Mouse (Mus musculus) heart, embryonic 10.5 days (tissue): ENCODE measurements at regions not wholly inside any gene's neighbourhood (a gene's known extent, or its start where the extent isn't known, plus 50 kb on each side); places are given as distances from the start of the nearest gene placed in this dataset.
"Not testable (repeated sequence)": the region's sequence is repeated elsewhere in the genome, so short reads cannot be mapped to it uniquely, and the experiment has no call there.

Experiments
- DNase-seq: peaks from one replicate; pipeline ENCODE4 v3.0.0-alpha.2; 2017; ENCODE audit warnings: low spot score
- H3K27ac ChIP-seq: fragments of 300-500 bp; sonication (generic); 2 replicates; pipeline ENCODE4 v1.5.1; 2016; ENCODE audit warnings: mild to moderate bottlenecking
- H3K27me3 ChIP-seq: fragments of 300-500 bp; sonication (generic); 2 replicates; pipeline ENCODE4 v1.6.1; 2016; ENCODE audit warnings: mild to moderate bottlenecking; ENCODE audit not compliant: poor library complexity, insufficient read depth, severe bottlenecking
- H3K36me3 ChIP-seq: fragments of 300-500 bp; sonication (generic); 2 replicates; pipeline ENCODE4 v1.6.1; 2016; ENCODE audit warnings: mild to moderate bottlenecking, moderate library complexity
- H3K4me1 ChIP-seq: fragments of 300-500 bp; sonication (generic); 2 replicates; pipeline ENCODE4 v1.6.1; 2016; ENCODE audit warnings: mild to moderate bottlenecking
- H3K4me3 ChIP-seq: fragments of 300-500 bp; sonication (generic); 2 replicates; pipeline ENCODE4 v1.5.1; 2016; ENCODE audit warnings: mild to moderate bottlenecking, moderate library complexity
- H3K9me3 ChIP-seq: fragments of 300-500 bp; sonication (generic); 2 replicates; pipeline ENCODE4 v1.6.1; 2016; ENCODE audit warnings: mild to moderate bottlenecking, moderate library complexity
- WGBS: fragments of 180-500 bp; shearing (Covaris S2); methylation state at CpG from one replicate; pipeline ENCODE4 v1.1.7; 2016; 5-methylcytosine and 5-hydroxymethylcytosine counted together

DNA sequence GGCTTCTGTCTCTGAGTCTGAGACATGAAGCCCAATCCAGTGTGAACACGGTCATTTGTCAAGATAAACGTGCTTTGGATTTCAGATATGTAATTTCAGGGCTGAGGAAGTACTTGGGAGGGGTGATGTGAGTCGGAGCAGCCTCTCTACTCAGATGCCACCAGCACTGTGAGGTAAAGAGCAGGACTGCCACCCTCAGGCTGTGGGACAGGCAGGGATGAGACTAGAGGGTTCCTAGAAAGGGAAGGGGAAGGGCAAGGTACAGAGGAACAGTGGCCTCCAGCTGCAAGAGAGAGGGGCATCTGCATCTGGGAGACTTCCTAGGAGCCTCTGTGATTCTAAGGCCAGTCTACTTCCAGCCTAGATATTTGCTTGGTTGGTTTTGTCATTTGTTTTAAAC lies 78.7 kb upstream of the Csrp2 start:
- Histone ChIP-seq H3K4me3 (no peak overlapping the region), H3K27ac (peak overlapping the region; percentile 17; the same call in 1 of the 2 replicates), H3K9me3 (no peaks in the 10 kb centered on the region), H3K27me3 (no peaks in the 10 kb centered on the region), H3K4me1 (0 out of 2 replicates have a peak, but pooled peaks cover 6% of the 10 kb centered on the region), H3K36me3 (no peaks in the 10 kb centered on the region)
- 17% methylated on average over 3 of the region's 3 CpGs for WGBS
- no peak for DNase-seq

DNA sequence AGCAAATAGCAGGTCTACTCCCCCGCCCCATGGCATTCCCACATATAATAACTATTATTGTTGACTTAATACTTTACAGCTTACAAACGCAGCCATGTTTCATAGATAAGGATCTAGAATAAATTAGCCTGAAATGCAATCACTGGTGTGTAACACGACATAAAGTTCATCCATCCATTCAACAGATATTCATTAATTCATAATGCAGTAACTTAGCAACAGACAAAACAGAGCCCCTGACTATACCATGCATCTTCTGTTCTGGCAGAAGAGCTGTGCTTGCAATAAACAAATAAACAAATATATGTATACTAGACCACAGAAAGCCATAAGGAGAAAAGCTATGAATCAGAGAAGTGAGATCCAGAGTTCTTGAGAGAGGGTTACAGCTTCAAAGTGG lies 77.9 kb upstream of the Csrp2 start:
- DNase-seq = no peak
- Histone ChIP-seq H3K4me1 (0 out of 2 replicates have a peak, but pooled peaks cover 6% of the 10 kb centered on the region), H3K4me3 (no peak overlapping the region), H3K36me3 (no peaks in the 10 kb centered on the region), H3K27me3 (no peaks in the 10 kb centered on the region), H3K27ac (no peak overlapping the region), H3K9me3 (no peaks in the 10 kb centered on the region)
- WGBS = 69% methylated on average over 3 of the region's 3 CpGs

DNA sequence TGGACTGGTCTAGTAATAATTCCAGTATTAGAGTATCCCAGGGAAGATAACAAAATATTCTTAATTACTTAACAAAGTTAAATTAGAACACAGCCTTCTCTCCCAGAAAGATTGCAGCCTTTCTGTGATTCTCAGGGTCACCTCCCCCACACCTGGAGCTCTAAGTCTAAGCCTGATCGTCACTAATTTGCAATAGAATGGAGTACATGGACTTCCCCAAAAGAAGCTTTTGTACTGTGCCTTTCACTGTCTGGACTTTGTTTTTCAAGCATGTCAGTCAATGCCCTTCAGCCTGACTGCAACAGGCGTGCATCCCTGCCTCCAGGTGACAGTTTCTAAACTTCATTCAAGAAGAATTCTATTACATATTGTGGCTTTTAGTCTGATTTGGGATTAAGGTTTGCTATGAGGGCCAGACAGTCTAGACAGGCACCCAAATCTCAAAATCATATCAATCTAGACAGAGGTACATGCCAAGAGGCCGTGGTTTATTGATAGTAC lies 64.9 kb upstream of the Csrp2 start:
- not testable (repeated sequence) for H3K36me3 ChIP-seq, H3K27me3 ChIP-seq, H3K9me3 ChIP-seq, H3K27ac ChIP-seq, H3K4me1 ChIP-seq, DNase-seq, H3K4me3 ChIP-seq
- 67% methylated on average over 3 of the region's 3 CpGs for WGBS

DNA sequence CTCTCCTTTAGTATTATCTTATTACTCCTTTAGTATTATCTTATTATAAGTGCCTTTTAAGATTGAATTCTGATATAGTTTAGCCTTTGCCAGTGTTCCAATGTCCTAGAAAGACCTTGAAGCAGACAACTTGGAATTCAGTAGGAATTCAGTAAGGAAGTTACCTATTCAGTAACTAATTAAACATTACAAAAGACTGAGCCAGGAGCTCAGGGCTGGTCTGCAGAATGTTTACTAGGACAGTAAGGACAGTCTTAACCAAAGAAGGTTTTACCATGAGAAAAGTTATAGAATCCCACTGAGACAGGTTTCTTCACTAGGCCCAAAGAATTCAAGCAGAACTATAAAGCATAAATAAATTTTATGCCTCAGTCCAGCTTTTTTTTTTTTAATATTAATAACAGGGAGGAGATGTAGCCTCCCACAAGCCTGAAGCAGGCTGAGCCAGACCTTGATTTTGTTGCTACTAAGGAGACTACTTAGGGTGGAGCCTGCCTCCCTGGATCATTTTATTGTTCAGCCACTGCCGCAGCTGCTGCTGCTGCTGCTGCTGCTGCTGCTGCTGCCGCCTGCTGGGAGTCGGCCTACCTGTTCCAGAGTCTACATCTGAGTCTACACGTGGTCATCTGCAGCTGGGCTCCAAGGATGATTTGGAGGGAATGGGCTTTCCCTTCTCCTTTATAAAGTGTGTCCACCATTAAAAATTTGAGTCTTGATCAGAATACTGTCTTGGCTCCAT lies 63.8 kb upstream of the Csrp2 start:
- WGBS = 49% methylated on average over 4 of the region's 4 CpGs
- H3K4me3 ChIP-seq, H3K27ac ChIP-seq, H3K36me3 ChIP-seq, DNase-seq, H3K27me3 ChIP-seq, H3K4me1 ChIP-seq, H3K9me3 ChIP-seq: not testable (repeated sequence)

DNA sequence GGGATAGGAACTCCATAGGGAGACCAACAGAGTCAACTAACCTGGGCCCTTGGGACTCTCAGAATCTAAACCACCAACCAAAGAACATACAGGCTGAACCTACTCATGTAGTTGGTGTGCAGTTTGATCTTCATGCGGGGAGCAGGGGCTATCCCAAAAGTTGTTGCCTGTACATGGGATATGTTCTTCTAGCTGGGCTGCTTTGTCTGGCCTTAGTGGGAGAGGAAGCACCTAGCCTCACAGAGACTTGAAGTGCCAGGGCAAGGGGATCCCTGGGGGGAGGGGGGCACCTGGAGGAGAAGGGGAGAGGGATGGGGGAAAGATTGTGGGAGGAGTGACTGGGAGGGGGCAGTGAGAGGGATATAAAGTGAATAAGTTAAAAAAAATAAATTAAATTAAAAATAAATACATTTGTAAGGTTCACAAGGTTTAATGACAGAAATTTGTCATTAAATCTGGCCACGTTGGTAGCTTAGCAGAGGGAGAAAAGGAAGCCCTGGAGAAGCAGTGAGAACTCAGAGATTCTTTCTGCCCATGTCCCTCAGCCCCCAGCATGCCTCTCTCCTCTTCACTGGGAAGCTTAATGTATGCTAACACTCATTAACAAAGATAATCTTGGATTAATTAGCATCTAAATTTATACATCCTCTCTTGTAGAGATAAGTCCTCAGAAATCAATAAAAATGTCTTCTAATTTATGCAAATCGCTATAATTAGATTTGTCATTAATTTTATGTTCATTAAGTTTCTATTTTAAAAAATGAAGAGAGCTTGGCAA lies 62.1 kb upstream of the Csrp2 start:
- H3K4me1 ChIP-seq = no peaks in the 10 kb centered on the region
- H3K4me3 ChIP-seq = no peak overlapping the region
- no peaks in the 10 kb centered on the region for H3K27me3 ChIP-seq
- no peaks in the 10 kb centered on the region for H3K36me3 ChIP-seq
- H3K9me3 ChIP-seq = no peaks in the 10 kb centered on the region
- no peak overlapping the region for H3K27ac ChIP-seq
- no peak for DNase-seq
- 77% methylated on average over 3 of the region's 3 CpGs for WGBS

DNA sequence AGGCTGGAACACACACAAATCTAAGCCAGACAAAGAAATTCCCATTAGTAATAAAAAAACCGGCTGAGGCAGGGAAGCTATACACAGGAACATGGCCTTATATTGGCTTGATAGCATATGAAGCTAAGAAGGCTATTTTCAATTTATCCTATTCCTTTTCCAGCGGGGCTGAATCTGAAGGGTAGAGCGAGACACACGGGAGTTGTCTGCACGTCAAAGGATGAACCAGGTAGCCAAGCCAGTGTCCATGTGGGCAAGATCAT lies 61.6 kb upstream of the Csrp2 start:
- DNase-seq = no peak
- H3K27ac ChIP-seq = no peak overlapping the region
- no peaks in the 10 kb centered on the region for H3K4me1 ChIP-seq
- 83% methylated on average over 5 of the region's 5 CpGs for WGBS
- H3K36me3 ChIP-seq = no peaks in the 10 kb centered on the region
- H3K9me3 ChIP-seq = no peaks in the 10 kb centered on the region
- no peaks in the 10 kb centered on the region for H3K27me3 ChIP-seq
- no peak overlapping the region for H3K4me3 ChIP-seq

DNA sequence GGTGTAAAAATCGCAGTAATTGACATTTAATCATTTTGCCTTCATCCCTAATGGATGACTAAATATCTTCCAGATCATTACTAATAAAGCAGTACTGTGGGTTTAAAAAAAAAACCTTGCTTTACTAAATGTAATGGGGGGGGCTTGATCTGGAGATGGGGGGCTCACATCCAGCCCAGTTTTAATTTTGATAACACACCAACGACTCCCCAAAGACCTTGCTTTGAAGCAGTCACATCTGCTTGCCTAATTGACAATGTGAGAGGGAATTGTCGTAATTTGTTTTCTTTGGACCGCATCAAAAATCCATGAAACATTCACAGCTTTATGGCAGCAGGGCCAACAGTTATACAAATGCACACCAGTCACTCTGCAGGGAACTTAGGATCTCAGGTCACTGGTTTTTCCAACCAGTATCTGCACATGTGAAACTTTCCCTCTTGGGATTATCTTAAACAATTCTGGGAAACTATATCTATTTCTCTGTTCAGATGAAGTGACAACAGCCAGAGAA lies 61.1 kb upstream of the Csrp2 start:
- Histone ChIP-seq H3K36me3 (no peaks in the 10 kb centered on the region), H3K27ac (no peak overlapping the region), H3K9me3 (no peaks in the 10 kb centered on the region), H3K4me3 (no peak overlapping the region), H3K27me3 (no peaks in the 10 kb centered on the region), H3K4me1 (no peaks in the 10 kb centered on the region)
- WGBS = 72% methylated on average over 4 of the region's 4 CpGs
- no peak for DNase-seq

DNA sequence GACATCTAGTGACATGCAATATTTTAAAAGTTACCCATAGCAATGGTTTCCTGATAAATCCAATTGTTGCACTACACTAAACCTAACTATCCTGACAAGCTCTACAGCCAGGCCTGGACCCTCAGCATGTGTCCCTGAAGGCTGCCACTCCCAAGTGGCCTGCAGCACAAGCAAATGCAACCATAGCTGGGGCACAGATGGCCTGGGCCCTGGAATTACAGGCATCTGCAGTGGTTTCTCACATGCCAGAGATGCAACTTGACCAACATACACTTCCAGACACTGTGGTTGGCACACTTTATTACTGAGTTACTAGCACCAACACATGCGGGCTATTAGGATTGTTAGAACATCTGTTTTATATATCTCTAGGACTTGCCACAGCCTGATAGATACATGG lies 60.3 kb upstream of the Csrp2 start:
- 80% methylated on average over 1 of the region's 1 CpGs for whole genome bisulfite sequencing
- H3K27ac ChIP-seq = no peak overlapping the region
- no peaks in the 10 kb centered on the region for H3K9me3 ChIP-seq
- DNase-seq = no peak
- H3K4me3 ChIP-seq = no peak overlapping the region
- H3K36me3 ChIP-seq = no peaks in the 10 kb centered on the region
- no peaks in the 10 kb centered on the region for H3K4me1 ChIP-seq
- H3K27me3 ChIP-seq = no peaks in the 10 kb centered on the region
